Mouse (Mus musculus) liver, adult 2 months (tissue): ENCODE results near the gene Sit1.

Experiments used
- CTCF ChIP-seq: fragments of 200-500 bp; IDR thresholded peaks from 2 replicates; pipeline ENCODE4 v1.5.1; 2011; ENCODE audit warnings: low read depth, low read length, control low read depth
- POLR2A ChIP-seq: fragments of 200-500 bp; IDR thresholded peaks from 2 replicates; pipeline ENCODE4 v1.6.1; 2011; ENCODE audit warnings: low read length, control low read depth; ENCODE audit not compliant: insufficient read depth; ENCODE audit errors: extremely low read depth

DNA sequence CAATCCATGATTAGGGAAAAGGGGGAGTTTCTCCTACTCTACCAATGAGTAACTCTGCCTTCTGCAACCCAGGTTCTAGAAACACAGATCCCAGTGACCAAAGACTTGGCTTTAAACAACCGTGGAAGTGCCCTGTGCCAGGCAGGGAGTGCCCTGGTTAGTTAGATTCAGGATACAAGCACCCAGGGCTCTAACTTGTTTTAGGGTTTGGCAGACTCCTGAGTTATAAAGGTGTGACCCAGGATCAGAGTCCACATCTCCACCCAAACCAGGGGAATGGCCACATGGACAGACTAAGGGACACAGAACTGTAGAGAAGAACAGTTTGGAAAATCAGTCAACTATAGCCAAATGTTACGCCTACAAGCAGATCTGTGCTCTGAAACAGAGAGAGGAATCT, 19.5 kb upstream of the Sit1 start:
- no peak for TF ChIP-seq CTCF
- no peak for TF ChIP-seq POLR2A
